Mouse (Mus musculus) liver, postnatal 0 days (tissue): Measurements from ENCODE around the gene Olfr95.

Experiments
- CTCF ChIP-seq: sonication (generic); IDR thresholded peaks from 2 replicates; pipeline ENCODE4 v1.5.1; 2016; ENCODE audit warnings: antibody characterized with exemption, low read depth
- EP300 ChIP-seq: IDR thresholded peaks from 2 replicates; pipeline ENCODE4 v1.6.1; 2016; ENCODE audit warnings: antibody characterized with exemption, low read depth, mild to moderate bottlenecking

GRCm38 (mm10) chr17:37200894-37201293 lies 12.0 kb downstream of the Olfr95 start, which contains the start of gene Olfr94:
- TF ChIP-seq CTCF, result no peak
- TF ChIP-seq EP300, result no peak
